In the genomic region with DNA sequence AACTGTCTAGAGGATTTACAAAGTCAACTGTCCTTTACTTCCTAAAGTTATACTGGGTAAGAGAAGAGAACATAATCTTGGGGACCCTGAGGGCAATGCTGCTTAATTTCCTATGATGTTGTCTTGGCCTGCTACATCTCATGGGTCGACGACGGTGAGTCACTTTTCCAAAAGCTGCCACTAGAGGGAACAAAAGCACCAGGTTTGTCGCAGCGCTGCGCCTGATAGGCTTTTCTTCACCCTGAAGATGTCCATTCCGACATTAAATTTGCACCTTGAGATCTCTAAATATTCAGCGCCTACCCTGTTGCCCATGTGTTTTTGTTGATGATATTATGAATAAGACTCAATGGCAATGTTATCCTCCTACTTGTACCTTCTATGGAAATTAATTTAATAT, we compare ENCODE assay signal across 8 mouse cellular contexts.
A peak's percentile ranks its signal among the peaks of the same experiment; 100 is the strongest.
DNase-seq lines count a peak whose midpoint lies in the region; ATAC-seq and TF ChIP-seq lines count a peak whose summit lies in the region.

No protein-coding gene starts in this region.

- H3K4me2 ChIP-seq in liver, embryonic 14.5 days (ENCODE audit: low read depth) = no peak overlapping the region

- no peak overlapping the region for H3K27ac ChIP-seq in liver, embryonic 14.5 days
- H3K27ac ChIP-seq in olfactory bulb, adult 2 months (ENCODE audit: insufficient read depth, low read depth, low read length) = no peak overlapping the region

- no peaks in the 10 kb centered on the region for H3K9me3 ChIP-seq in liver, embryonic 14.5 days (ENCODE audit: control insufficient read depth, low read length)

- DNase-seq in A20 (ENCODE audit: low read depth, low spot score) = peak; percentile 6
- DNase-seq in ZHBTc4 (ENCODE audit: low read depth, low spot score) = peak; percentile 46
- peak; percentile 88 for DNase-seq in embryo, embryonic 10.5 days (ENCODE audit: low spot score)
- peak; percentile 76 for DNase-seq in kidney, postnatal 14 days
- DNase-seq in liver, embryonic 14.5 days (ENCODE audit: low read depth in 3 of 3, low spot score in 3 of 3) = peak; percentile 0 to 16 (median 1)
- DNase-seq in yolk sac, embryonic 10.5 days (ENCODE audit: low spot score) = peak; percentile 7

- TF ChIP-seq POLR2A in olfactory bulb, adult 2 months (IDR thresholded peaks at IDR 0.05; ENCODE audit: insufficient read depth, low read depth, low read length) = no peak

- no peaks in the 10 kb centered on the region for H3K36me3 ChIP-seq in liver, embryonic 14.5 days (replicated peaks; ENCODE audit: control insufficient read depth, insufficient read depth, low read depth)

- peak; percentile 58 for TF ChIP-seq CTCF in liver, embryonic 14.5 days (IDR thresholded peaks at IDR 0.05; ENCODE audit: low read depth)
- TF ChIP-seq CTCF in olfactory bulb, adult 2 months (IDR thresholded peaks at IDR 0.05; ENCODE audit: insufficient read depth, low read depth, low read length) = peak; percentile 56

- no peak overlapping the region for H3K4me3 ChIP-seq in liver, embryonic 14.5 days (ENCODE audit: insufficient read depth in 1 of 2, low read depth in 2 of 2, low read length in 2 of 2)
- H3K4me3 ChIP-seq in olfactory bulb, adult 2 months (ENCODE audit: insufficient read depth, low read depth, low read length) = no peak overlapping the region

- H3K4me1 ChIP-seq in liver, embryonic 14.5 days (replicated peaks; ENCODE audit: control insufficient read depth in 2 of 2, insufficient read depth in 2 of 2, low read length in 1 of 2) = no peaks in the 10 kb centered on the region
- no peaks in the 10 kb centered on the region for H3K4me1 ChIP-seq in olfactory bulb, adult 2 months (ENCODE audit: control insufficient read depth, insufficient read depth, low read length)

- no peak overlapping the region for H3K9ac ChIP-seq in liver, embryonic 14.5 days (replicated peaks)

- ATAC-seq in granulocyte monocyte progenitor cell, adult 5-6 weeks (replicated peaks; ENCODE audit: poor library complexity, severe bottlenecking) = peak; percentile 48; the same call in 1 of the 2 replicates
- no peak for ATAC-seq in liver, embryonic 14.5 days (ENCODE audit: insufficient read depth)

- WGBS in liver, embryonic 14.5 days (ENCODE audit: insufficient replicate concordance) = 9% methylated on average over 8 of the region's 8 CpGs
- 4% methylated on average over 8 of the region's 8 CpGs for WGBS in olfactory bulb, adult 2 months

- no peak for TF ChIP-seq EP300 in liver, embryonic 14.5 days (IDR thresholded peaks at IDR 0.05; ENCODE audit: low read depth)

- no peaks in the 10 kb centered on the region for H3K27me3 ChIP-seq in liver, embryonic 14.5 days (ENCODE audit: control insufficient read depth, insufficient read depth, low read length)

Comparison
In these comparisons a context has a peak if more than half of its experiments do, and no peak if none do; other contexts are left out.
1. DNase-seq: peak in every context shown above with its lines; median percentile 88 in embryo, embryonic 10.5 days; 76 in kidney, postnatal 14 days; 46 in ZHBTc4; 7 in yolk sac, embryonic 10.5 days; 6 in A20; 1 in liver, embryonic 14.5 days.